Mouse (Mus musculus) neutrophil, adult 5-6 weeks (primary cell): Measurements from ENCODE around the gene Gm9508. TPM values are rescaled to one million over a fixed set of nuclear protein-coding genes. Genes with fewer than 3 reads are reported as not detected.
"Not testable (repeated sequence)": the region's sequence is repeated elsewhere in the genome, so short reads cannot be mapped to it uniquely, and the experiment has no call there.

Experiments used
- ATAC-seq: fragments of 151-379, 151-347 bp; 2 replicates; pipeline ENCODE4 v1.8.0; 2017; ENCODE audit warnings: mild to moderate bottlenecking, moderate TSS enrichment; ENCODE audit not compliant: insufficient number of reproducible peaks, poor library complexity, low FRiP score, severe bottlenecking; ENCODE audit errors: extremely low read depth
- total RNA-seq: library from RNA; stranded (forward); fragments of 200-1000 nt; gene quantifications from 2 replicates; pipeline ENCODE4 v1.2.3, GENCODE M21; 2017

The Gm9508 gene
- not detected in 2 replicates for total RNA-seq

GRCm38 (mm10) chr10:77697133-77697532 lies at the start of gene Gm9508:
Gene Gm9508, minus strand, starts transcription at chr10:77697233.
- ATAC-seq = no peak

- not testable (repeated sequence) for ATAC-seq
Observed at GRCm38 (mm10) chr10:77741924-77742688, 45.1 kb upstream of the Gm9508 start, which contains the start of gene Gm18596. Gene Gm18596, minus strand, starts transcription at chr10:77742638.

GRCm38 (mm10) chr10:77738929-77739328 lies 41.9 kb upstream of the Gm9508 start:
- ATAC-seq = no peak

- no peak for ATAC-seq
Observed at GRCm38 (mm10) chr10:77735928-77736327, 38.9 kb upstream of the Gm9508 start.

- ATAC-seq = no peak
Observed at GRCm38 (mm10) chr10:77729241-77729640, 32.2 kb upstream of the Gm9508 start.

GRCm38 (mm10) chr10:77728280-77728679 lies 31.2 kb upstream of the Gm9508 start:
- no peak for ATAC-seq

- ATAC-seq = no peak
Observed at GRCm38 (mm10) chr10:77726186-77726585, 29.2 kb upstream of the Gm9508 start, which contains the start of gene Gm10100. Gene Gm10100, plus strand, starts transcription at chr10:77726486.

GRCm38 (mm10) chr10:77724855-77725254 lies 27.8 kb upstream of the Gm9508 start:
- no peak for ATAC-seq

GRCm38 (mm10) chr10:77720299-77720698 lies 23.3 kb upstream of the Gm9508 start, which contains the start of gene Krtap12-1:
Gene Krtap12-1, plus strand, starts transcription at chr10:77720599.
- not testable (repeated sequence) for ATAC-seq

GRCm38 (mm10) chr10:77715507-77715906 lies 18.5 kb upstream of the Gm9508 start, which contains the start of gene Gm10142:
Gene Gm10142, plus strand, starts transcription at chr10:77715807.
- ATAC-seq = no peak

- no peak for ATAC-seq
Observed at GRCm38 (mm10) chr10:77713734-77714133, 16.7 kb upstream of the Gm9508 start.

- ATAC-seq = not testable (repeated sequence)
Observed at GRCm38 (mm10) chr10:77711157-77711556, 14.1 kb upstream of the Gm9508 start, which contains the start of gene Gm10024. Gene Gm10024, plus strand, starts transcription at chr10:77711457.

- ATAC-seq = no peak
Observed at GRCm38 (mm10) chr10:77709831-77710230, 12.8 kb upstream of the Gm9508 start.

- no peak for ATAC-seq
Observed at GRCm38 (mm10) chr10:77706326-77706725, 9.3 kb upstream of the Gm9508 start, which contains the start of gene Gm10272. Gene Gm10272, plus strand, starts transcription at chr10:77706626.

GRCm38 (mm10) chr10:77690356-77690807 lies 6.7 kb downstream of the Gm9508 start, which contains the start of gene Gm19402:
Gene Gm19402, minus strand, starts transcription at chr10:77690757.
- ATAC-seq = not testable (repeated sequence)

- no peak for ATAC-seq
Observed at GRCm38 (mm10) chr10:77687021-77687420, 10.0 kb downstream of the Gm9508 start.

GRCm38 (mm10) chr10:77685895-77686664 lies 11.0 kb downstream of the Gm9508 start, which contains the start of gene Tspear:
Gene Tspear, plus strand, starts transcription at chr10:77686569.
- ATAC-seq = no peak

- ATAC-seq = no peak
Observed at GRCm38 (mm10) chr10:77684181-77684580, 12.9 kb downstream of the Gm9508 start.

- no peak for ATAC-seq
Observed at GRCm38 (mm10) chr10:77682994-77683393, 14.0 kb downstream of the Gm9508 start.
